Mouse (Mus musculus) testis, adult 2 months (tissue): ENCODE measurements around the gene Foxd1.

ENCODE experiments used
- CTCF ChIP-seq: fragments of 200-500 bp; IDR thresholded peaks from 2 replicates; pipeline ENCODE4 v1.5.1; 2012; ENCODE audit warnings: low read depth, mild to moderate bottlenecking, inconsistent platforms, low read length, moderate library complexity; ENCODE audit not compliant: control insufficient read depth, insufficient read depth, insufficient replicate concordance
- POLR2A ChIP-seq: fragments of 200-500 bp; IDR thresholded peaks from 2 replicates; pipeline ENCODE4 v1.6.1; 2012; ENCODE audit warnings: low read depth, mild to moderate bottlenecking, inconsistent platforms, low read length, moderate library complexity; ENCODE audit not compliant: control insufficient read depth

DNA sequence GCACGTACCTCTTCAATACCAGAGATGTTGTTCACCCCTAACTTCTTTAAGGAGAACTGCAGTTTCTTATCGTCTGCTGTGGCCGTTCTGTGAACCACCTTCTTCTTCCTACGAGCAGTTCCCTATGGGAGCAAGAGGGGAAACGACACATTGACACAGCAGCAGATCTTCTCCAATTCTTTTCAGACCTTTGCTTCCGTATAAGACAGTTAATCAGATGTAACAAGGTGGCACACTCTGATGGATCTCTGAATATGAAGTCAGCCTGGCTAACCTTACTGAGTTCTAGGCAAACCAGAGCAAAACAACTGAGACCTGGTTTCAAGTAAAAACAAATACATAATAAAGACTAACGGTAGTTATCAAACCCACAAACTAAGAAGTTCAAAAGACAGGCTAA lies 40.4 kb upstream of the Foxd1 start:
- TF ChIP-seq POLR2A (no peak), CTCF (no peak)
